Comparison of ENCODE assay signal across 9 mouse cellular contexts in genomic region chr3:87767764-87768163, GRCm38 (mm10). TPM values are rescaled to one million over a fixed set of nuclear protein-coding genes. Genes with fewer than 3 reads are reported as not detected.
A peak's percentile ranks its signal among the peaks of the same experiment; 100 is the strongest.
DNase-seq lines count a peak whose midpoint lies in the region; ATAC-seq lines count a peak whose summit lies in the region.
"Had no signal": no experiment of that assay in that cellular context is flagged by ENCODE, and none has a peak within 500 bp of the region (broad histone marks: within the 10 kb centered on the region; RNA-seq: fewer than 3 reads in every experiment).

No protein-coding gene starts in this region.

- ATAC-seq in hindbrain, embryonic 11.5 days (ENCODE audit: low FRiP score), result no peak
- ATAC-seq in limb, embryonic 13.5 days (ENCODE audit: low FRiP score, low read depth), result no peak
- ATAC-seq in neural tube, embryonic 14.5 days (ENCODE audit: low read depth), result no peak
- no peak for ATAC-seq in megakaryocyte-erythroid progenitor cell, adult 5-6 weeks (replicated peaks; ENCODE audit: low FRiP score, low TSS enrichment, poor library complexity, severe bottlenecking)

- peaks cover 7% of the 10 kb centered on the region for H3K27me3 ChIP-seq in hindbrain, embryonic 11.5 days (ENCODE audit: control insufficient read depth, insufficient read depth, low read length)
- H3K27me3 ChIP-seq in limb, embryonic 13.5 days, result peaks cover 22% of the 10 kb centered on the region
- no peaks in the 10 kb centered on the region for H3K27me3 ChIP-seq in neural tube, embryonic 14.5 days (ENCODE audit: control insufficient read depth, insufficient read depth, low read length)

- intact Hi-C loops in gastrocnemius, postnatal 14 days (cut with DNase I; ENCODE audit: low total_unique reads), result no loop called here

- 61% methylated on average over 8 of the region's 8 CpGs for WGBS in hindbrain, embryonic 11.5 days
- whole genome bisulfite sequencing in limb, embryonic 13.5 days, result 70% methylated on average over 8 of the region's 8 CpGs
- 79% methylated on average over 8 of the region's 8 CpGs for WGBS in neural tube, embryonic 14.5 days

- DNase-seq in gastrocnemius, postnatal 25 days, result peak; percentile 62
- DNase-seq in gastrocnemius, postnatal 14 days, result no peak
- no peak for DNase-seq in hindbrain, embryonic 11.5 days (ENCODE audit: low spot score)
- DNase-seq in frontal cortex, postnatal 10 days (ENCODE audit: low spot score in 2 of 2), result no peak
- DNase-seq in layer of hippocampus, adult 9-11 months, result no peak

- H3K4me3 ChIP-seq in hindbrain, embryonic 11.5 days (ENCODE audit: low read depth, low read length), result no peak overlapping the region; the same call in 1 of the 2 replicates
- peak overlapping the region; percentile 52 for H3K4me3 ChIP-seq in limb, embryonic 13.5 days
- 0 out of 2 replicates have a peak overlapping the region, but pooled peaks have one; percentile 13 for H3K4me3 ChIP-seq in neural tube, embryonic 14.5 days (ENCODE audit: low read depth, low read length)

- no peaks in the 10 kb centered on the region for H3K36me3 ChIP-seq in hindbrain, embryonic 11.5 days (ENCODE audit: control insufficient read depth, insufficient read depth, low read length)
- no peaks in the 10 kb centered on the region for H3K36me3 ChIP-seq in limb, embryonic 13.5 days
- H3K36me3 ChIP-seq in neural tube, embryonic 14.5 days (ENCODE audit: control insufficient read depth, insufficient read depth, low read length), result no peaks in the 10 kb centered on the region

- H3K9me3 ChIP-seq in hindbrain, embryonic 11.5 days (ENCODE audit: control insufficient read depth, low read length), result no peaks in the 10 kb centered on the region
- no peaks in the 10 kb centered on the region for H3K9me3 ChIP-seq in limb, embryonic 13.5 days
- no peaks in the 10 kb centered on the region for H3K9me3 ChIP-seq in neural tube, embryonic 14.5 days (ENCODE audit: control insufficient read depth, low read length)

- no peaks in the 10 kb centered on the region for H3K4me1 ChIP-seq in hindbrain, embryonic 11.5 days (replicated peaks; ENCODE audit: control insufficient read depth, insufficient read depth, low read length)
- peaks cover 56% of the 10 kb centered on the region for H3K4me1 ChIP-seq in limb, embryonic 13.5 days
- H3K4me1 ChIP-seq in neural tube, embryonic 14.5 days (ENCODE audit: control insufficient read depth, insufficient read depth, low read length), result no peaks in the 10 kb centered on the region

- no peak overlapping the region for H3K9ac ChIP-seq in hindbrain, embryonic 11.5 days (ENCODE audit: low read depth, low read length)
- peak overlapping the region; percentile 65 for H3K9ac ChIP-seq in limb, embryonic 13.5 days
- H3K9ac ChIP-seq in neural tube, embryonic 14.5 days (replicated peaks; ENCODE audit: low read depth, low read length), result 0 out of 2 replicates have a peak overlapping the region, but pooled peaks have one; percentile 16

- peak overlapping the region; percentile 4 for H3K4me2 ChIP-seq in hindbrain, embryonic 11.5 days (replicated peaks; ENCODE audit: low read depth, low read length)
- peak overlapping the region; percentile 70 for H3K4me2 ChIP-seq in limb, embryonic 13.5 days (replicated peaks)
- peak overlapping the region; percentile 32; the same call in 1 of the 2 replicates for H3K4me2 ChIP-seq in neural tube, embryonic 14.5 days (ENCODE audit: low read depth, low read length)

- H3K27ac ChIP-seq in hindbrain, embryonic 11.5 days (ENCODE audit: low read depth, low read length), result no peak overlapping the region
- peak overlapping the region; percentile 17; the same call in 1 of the 2 replicates for H3K27ac ChIP-seq in limb, embryonic 13.5 days
- H3K27ac ChIP-seq in neural tube, embryonic 14.5 days (ENCODE audit: low read depth, low read length), result no peak overlapping the region

RNA-seq across cellular contexts. Expression of gene Lrrc71, which starts 19.3 kb away (rescaled TPM):
- total RNA-seq in gastrocnemius, postnatal 25 days (2021), result under 1 TPM in 1 of 2 experiments, not detected in 1; 0.35 TPM
- under 1 TPM; 0.04 to 0.53 TPM for total RNA-seq in gastrocnemius, postnatal 14 days (2021)
- 0.40 and 0.83 TPM in 2 replicates for polyA plus RNA-seq in hindbrain, embryonic 11.5 days (2014; fragmentation: Nextera tagmentation; extraction: Ambion mirVana)
- 0.36 and 0.61 TPM in 2 replicates for polyA plus RNA-seq in limb, embryonic 13.5 days (2015; fragmentation: Nextera tagmentation; extraction: Ambion mirVana)
- polyA plus RNA-seq in neural tube, embryonic 14.5 days (2014; fragmentation: Nextera tagmentation; extraction: Ambion mirVana), result 0.52 and 0.77 TPM in 2 replicates
- not detected in 2 replicates for total RNA-seq in megakaryocyte-erythroid progenitor cell, adult 5-6 weeks (2014; fragmentation: Nextera tagmentation)
- 0.23 TPM in 1 of 2 replicates, not detected in the other for total RNA-seq in megakaryocyte-erythroid progenitor cell, adult 5-6 weeks (2017)
- polyA plus RNA-seq: erythroblast, embryonic 14.5 days had no signal

RNA-seq across cellular contexts. Expression of gene Ntrk1, which starts 27.2 kb away (rescaled TPM):
- total RNA-seq in gastrocnemius, postnatal 25 days (2021), result under 1 TPM in 1 of 2 experiments, not detected in 1; 0.11 TPM
- total RNA-seq in gastrocnemius, postnatal 14 days (2021), result not detected
- polyA plus RNA-seq in hindbrain, embryonic 11.5 days (2014; fragmentation: Nextera tagmentation; extraction: Ambion mirVana), result 6.7 and 8.5 TPM in 2 replicates
- 2.6 and 2.7 TPM in 2 replicates for polyA plus RNA-seq in limb, embryonic 13.5 days (2015; fragmentation: Nextera tagmentation; extraction: Ambion mirVana)
- 0.80 and 103 TPM in 2 replicates for polyA plus RNA-seq in neural tube, embryonic 14.5 days (2014; fragmentation: Nextera tagmentation; extraction: Ambion mirVana)
- total RNA-seq in megakaryocyte-erythroid progenitor cell, adult 5-6 weeks (2014; fragmentation: Nextera tagmentation), result not detected in 2 replicates
- total RNA-seq in megakaryocyte-erythroid progenitor cell, adult 5-6 weeks (2017), result not detected in 2 replicates
- polyA plus RNA-seq: erythroblast, embryonic 14.5 days had no signal

RNA-seq across cellular contexts. Expression of gene Insrr, which starts 29.0 kb away (rescaled TPM):
- total RNA-seq in gastrocnemius, postnatal 25 days (2021), result under 1 TPM; 0.29 to 0.31 TPM
- under 1 TPM; 0.25 to 0.35 TPM for total RNA-seq in gastrocnemius, postnatal 14 days (2021)
- 0.36 and 0.83 TPM in 2 replicates for polyA plus RNA-seq in hindbrain, embryonic 11.5 days (2014; fragmentation: Nextera tagmentation; extraction: Ambion mirVana)
- polyA plus RNA-seq in limb, embryonic 13.5 days (2015; fragmentation: Nextera tagmentation; extraction: Ambion mirVana), result 0.27 and 0.51 TPM in 2 replicates
- polyA plus RNA-seq in neural tube, embryonic 14.5 days (2014; fragmentation: Nextera tagmentation; extraction: Ambion mirVana), result 0.27 and 3.1 TPM in 2 replicates
- total RNA-seq in megakaryocyte-erythroid progenitor cell, adult 5-6 weeks (2014; fragmentation: Nextera tagmentation), result not detected in 2 replicates
- total RNA-seq in megakaryocyte-erythroid progenitor cell, adult 5-6 weeks (2017), result 0.15 TPM in 1 of 2 replicates, not detected in the other
- polyA plus RNA-seq: erythroblast, embryonic 14.5 days had no signal

RNA-seq across cellular contexts. Expression of gene Pear1, which starts 56.3 kb away (rescaled TPM):
- 10 to 100 TPM in 1 of 2 experiments, 1 to 10 TPM in 1; 6.0 to 11.0 TPM for total RNA-seq in gastrocnemius, postnatal 25 days (2021)
- total RNA-seq in gastrocnemius, postnatal 14 days (2021), result 10 to 100 TPM; 14.4 to 17.9 TPM
- 8.6 and 10.1 TPM in 2 replicates for polyA plus RNA-seq in hindbrain, embryonic 11.5 days (2014; fragmentation: Nextera tagmentation; extraction: Ambion mirVana)
- polyA plus RNA-seq in limb, embryonic 13.5 days (2015; fragmentation: Nextera tagmentation; extraction: Ambion mirVana), result 18.2 and 20.4 TPM in 2 replicates
- 3.6 and 9.1 TPM in 2 replicates for polyA plus RNA-seq in neural tube, embryonic 14.5 days (2014; fragmentation: Nextera tagmentation; extraction: Ambion mirVana)
- 3.3 and 15.3 TPM in 2 replicates for total RNA-seq in megakaryocyte-erythroid progenitor cell, adult 5-6 weeks (2014; fragmentation: Nextera tagmentation)
- 3.2 and 4.3 TPM in 2 replicates for total RNA-seq in megakaryocyte-erythroid progenitor cell, adult 5-6 weeks (2017)

Comparison
In these comparisons a context has a peak if more than half of its experiments do, and no peak if none do; other contexts are left out.
1. H3K4me2 ChIP-seq: peak in every context shown above with its lines; median percentile 70 in limb, embryonic 13.5 days; 32 in neural tube, embryonic 14.5 days; 4 in hindbrain, embryonic 11.5 days.